Mouse (Mus musculus) spleen, postnatal 10 days (tissue): ENCODE results near the gene Cnnm4.
"Not testable (repeated sequence)": the region's sequence is repeated elsewhere in the genome, so short reads cannot be mapped to it uniquely, and the experiment has no call there.

Experiments
- DNase-seq, 2 experiments: peaks; one replicate each; pipeline ENCODE4 v3.0.0; 2021 to 2022; ENCODE audit warnings: low spot score in 2 of 2

The Cnnm4 gene

GRCm38 (mm10) chr1:36513718-36514117 lies 42.3 kb downstream of the Cnnm4 start:
- peak in 1 of 2 experiments; percentile 42 for DNase-seq

GRCm38 (mm10) chr1:36518259-36518658 lies 46.8 kb downstream of the Cnnm4 start:
- DNase-seq, result no peak

GRCm38 (mm10) chr1:36519626-36520025 lies 48.2 kb downstream of the Cnnm4 start:
- no peak for DNase-seq

- DNase-seq, result no peak
These were observed 50.8 kb downstream of the Cnnm4 start for GRCm38 (mm10) chr1:36522210-36522609.

- no peak for DNase-seq
These were observed 52.1 kb downstream of the Cnnm4 start for GRCm38 (mm10) chr1:36523332-36524013.

- DNase-seq, result no peak
These were observed 52.6 kb downstream of the Cnnm4 start for GRCm38 (mm10) chr1:36524058-36524457.

- no peak for DNase-seq
These were observed 54.4 kb downstream of the Cnnm4 start for GRCm38 (mm10) chr1:36525774-36526173.

GRCm38 (mm10) chr1:36526903-36527302 lies 55.5 kb downstream of the Cnnm4 start:
- no peak for DNase-seq

- DNase-seq, result peak in 1 of 2 experiments; percentile 12
These were observed 56.9 kb downstream of the Cnnm4 start for GRCm38 (mm10) chr1:36528351-36528750.

- no peak for DNase-seq
These were observed 57.9 kb downstream of the Cnnm4 start for GRCm38 (mm10) chr1:36529274-36529673.

- no peak for DNase-seq
These were observed 58.5 kb downstream of the Cnnm4 start for GRCm38 (mm10) chr1:36529875-36530274.

- no peak for DNase-seq
These were observed 59.1 kb downstream of the Cnnm4 start for GRCm38 (mm10) chr1:36530485-36530884.

GRCm38 (mm10) chr1:36530962-36531361 lies 59.5 kb downstream of the Cnnm4 start:
- no peak for DNase-seq

- DNase-seq, result no peak
These were observed 60.0 kb downstream of the Cnnm4 start for GRCm38 (mm10) chr1:36531461-36531860.

- no peak for DNase-seq
These were observed 62.1 kb downstream of the Cnnm4 start for GRCm38 (mm10) chr1:36533546-36533945.

- no peak for DNase-seq
These were observed 63.2 kb downstream of the Cnnm4 start for GRCm38 (mm10) chr1:36534595-36535058.

GRCm38 (mm10) chr1:36535477-36536396 lies 64.3 kb downstream of the Cnnm4 start:
- DNase-seq, result no peak

- DNase-seq, result no peak
These were observed 64.9 kb downstream of the Cnnm4 start for GRCm38 (mm10) chr1:36536397-36536728.

- not testable (repeated sequence) for DNase-seq
These were observed 65.4 kb downstream of the Cnnm4 start, which contains the start of gene Ankrd23 for GRCm38 (mm10) chr1:36536783-36537182. TSS of gene Ankrd23 (minus strand) at chr1:36536883.

- DNase-seq, result no peak
These were observed 67.3 kb downstream of the Cnnm4 start for GRCm38 (mm10) chr1:36538727-36539126.

- no peak for DNase-seq
These were observed 67.8 kb downstream of the Cnnm4 start, which contains the start of gene Gm42417 for GRCm38 (mm10) chr1:36539186-36539585. TSS of gene Gm42417 (minus strand) at chr1:36539429.

- no peak for DNase-seq
These were observed 68.7 kb downstream of the Cnnm4 start for GRCm38 (mm10) chr1:36540132-36540531.

- DNase-seq, result no peak
These were observed 69.4 kb downstream of the Cnnm4 start for GRCm38 (mm10) chr1:36540807-36541206.
